Mouse (Mus musculus) stomach, embryonic 14.5 days (tissue): Measurements from ENCODE around the gene Arhgef15. TPM values are rescaled to one million over a fixed set of nuclear protein-coding genes. Genes with fewer than 3 reads are reported as not detected.
"Not testable (repeated sequence)": the region's sequence is repeated elsewhere in the genome, so short reads cannot be mapped to it uniquely, and the experiment has no call there.

Experiments used
- ATAC-seq: fragments of 200-750 bp; cut with Nextera tagmentation; 2 replicates; pipeline ENCODE4 v1.8.0; 2017; ENCODE audit warnings: low read depth, moderate TSS enrichment; ENCODE audit not compliant: insufficient number of reproducible peaks, insufficient read depth, low FRiP score
- H3K27ac ChIP-seq: fragments of 300-500 bp; sonication (generic); 2 replicates; pipeline ENCODE4 v1.5.1; 2014; ENCODE audit warnings: mild to moderate bottlenecking, low read length, moderate library complexity, mixed read lengths
- H3K27me3 ChIP-seq: fragments of 300-500 bp; sonication (generic); 2 replicates; pipeline ENCODE4 v1.6.1; 2014; ENCODE audit warnings: low read length, control low read depth, mixed read lengths; ENCODE audit not compliant: control insufficient read depth, insufficient read depth
- H3K36me3 ChIP-seq: fragments of 300-500 bp; sonication (generic); 2 replicates; pipeline ENCODE4 v1.6.1; 2014; ENCODE audit warnings: mild to moderate bottlenecking, control low read depth, low read length, moderate library complexity, mixed read lengths; ENCODE audit not compliant: control insufficient read depth, insufficient read depth
- H3K4me1 ChIP-seq: fragments of 300-500 bp; sonication (generic); 2 replicates; pipeline ENCODE4 v1.6.1; 2014; ENCODE audit warnings: low read length, control low read depth, mixed read lengths; ENCODE audit not compliant: control insufficient read depth, insufficient read depth
- H3K4me2 ChIP-seq: fragments of 300-500 bp; sonication (generic); replicated peaks from 2 replicates; pipeline ENCODE4 v1.6.1; 2014; ENCODE audit warnings: low read depth, low read length, control low read depth
- H3K4me3 ChIP-seq: fragments of 300-500 bp; sonication (generic); 2 replicates; pipeline ENCODE4 v1.5.1; 2014; ENCODE audit warnings: low read depth, low read length, control low read depth
- H3K9ac ChIP-seq: fragments of 300-500 bp; sonication (generic); replicated peaks from 2 replicates; pipeline ENCODE4 v1.6.1; 2014; ENCODE audit warnings: low read depth, mild to moderate bottlenecking, control low read depth, low read length, moderate library complexity, mixed read lengths
- H3K9me3 ChIP-seq: fragments of 300-500 bp; sonication (generic); 2 replicates; pipeline ENCODE4 v1.6.1; 2016; ENCODE audit warnings: low read depth, low read length, control low read depth; ENCODE audit not compliant: control insufficient read depth
- WGBS: fragments of 180-500 bp; shearing (Covaris S2); extraction: QIAGEN DNeasy Blood & Tissue Kit; methylation state at CpG from one replicate; pipeline ENCODE4 v1.1.7; 2014; 5-methylcytosine and 5-hydroxymethylcytosine counted together
- polyA plus RNA-seq: library from polyadenylated mRNA; unstranded; fragments of >200 nt; fragmentation: Nextera tagmentation; extraction: Ambion mirVana; gene quantifications from 2 replicates; pipeline ENCODE4 v1.2.1, GENCODE M21; 2014

Gene Arhgef15
- polyA plus RNA-seq = 10.9 and 13.0 TPM in 2 replicates

DNA sequence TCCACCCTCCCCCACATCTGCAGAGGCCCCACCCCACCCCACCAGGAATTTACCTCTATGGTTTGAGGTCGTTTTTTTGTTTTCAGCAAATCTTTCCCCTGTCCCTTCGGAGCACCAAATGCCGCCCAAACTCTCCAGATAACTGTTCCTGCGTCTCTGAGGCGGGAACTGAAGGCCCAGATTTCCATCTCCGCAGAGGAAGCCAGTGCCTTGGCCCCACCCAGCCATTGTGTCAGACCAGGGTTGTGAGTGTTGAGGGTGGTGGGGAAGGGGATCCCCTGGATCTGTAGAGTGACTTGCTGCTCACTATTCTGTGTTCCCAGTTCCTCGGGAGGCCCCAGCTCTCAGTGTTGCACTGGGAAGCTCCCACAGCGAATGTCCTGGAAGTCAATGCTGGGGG is at the start of gene Arhgef15:
Gene Arhgef15 (minus strand): TSS at position 173 of the 400 bp plus-strand sequence.
- Histone ChIP-seq H3K27ac (peak within 1 kb of the TSS; percentile 39; the same call in 1 of the 2 replicates), H3K4me2 (no peak within 1 kb of the TSS), H3K9me3 (no peaks in the 10 kb centered on the region), H3K36me3 (no peaks in the 10 kb centered on the region), H3K4me1 (no peaks in the 10 kb centered on the region), H3K27me3 (no peaks in the 10 kb centered on the region), H3K9ac (no peak within 1 kb of the TSS), H3K4me3 (peak within 1 kb of the TSS; percentile 9; the same call in 1 of the 2 replicates)
- 42% methylated on average over 8 of the region's 8 CpGs for WGBS
- no peak for ATAC-seq

GRCm38 (mm10) chr11:69006575-69006974 is 49.3 kb upstream of the Arhgef15 start:
- not testable (repeated sequence) for H3K9me3 ChIP-seq, ATAC-seq, H3K4me3 ChIP-seq, H3K4me1 ChIP-seq, H3K4me2 ChIP-seq, H3K27me3 ChIP-seq, H3K9ac ChIP-seq, H3K27ac ChIP-seq
- peaks cover 18% of the 10 kb centered on the region for H3K36me3 ChIP-seq

- no peak overlapping the region for H3K27ac ChIP-seq
- no peaks in the 10 kb centered on the region for H3K27me3 ChIP-seq
- peaks cover 6% of the 10 kb centered on the region; the same call in 1 of the 2 replicates for H3K4me1 ChIP-seq
- no peak overlapping the region for H3K4me2 ChIP-seq
- 91% methylated on average over 7 of the region's 7 CpGs for WGBS
- peaks cover 28% of the 10 kb centered on the region for H3K36me3 ChIP-seq
- no peaks in the 10 kb centered on the region for H3K9me3 ChIP-seq
- no peak for ATAC-seq
- no peak overlapping the region for H3K4me3 ChIP-seq
- no peak overlapping the region for H3K9ac ChIP-seq
These were observed 47.9 kb upstream of the Arhgef15 start for GRCm38 (mm10) chr11:69005193-69005592.

DNA sequence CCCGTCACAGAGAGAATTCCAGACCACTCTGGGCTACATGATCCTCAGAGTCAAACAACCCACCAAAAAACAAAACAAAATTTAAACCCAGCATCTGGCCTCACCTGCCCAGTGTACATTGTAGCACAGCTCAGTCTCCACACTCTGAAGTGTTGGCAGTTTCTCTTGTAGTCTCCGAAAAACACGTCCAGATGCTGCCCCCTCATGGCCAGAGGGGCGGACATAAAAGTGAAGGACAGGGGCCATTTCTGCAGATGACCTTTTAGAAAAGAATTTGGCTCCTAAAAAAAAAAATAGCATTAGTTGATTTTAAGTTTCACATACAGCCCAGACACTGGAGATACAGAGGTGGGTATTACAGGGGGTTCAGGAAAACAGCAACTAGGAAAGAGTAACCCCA is 46.3 kb upstream of the Arhgef15 start:
- Histone ChIP-seq H3K4me3 (no peak overlapping the region), H3K36me3 (peaks cover 35% of the 10 kb centered on the region), H3K4me2 (no peak overlapping the region), H3K9me3 (no peaks in the 10 kb centered on the region), H3K9ac (no peak overlapping the region), H3K27ac (no peak overlapping the region), H3K27me3 (no peaks in the 10 kb centered on the region), H3K4me1 (peaks cover 6% of the 10 kb centered on the region; the same call in 1 of the 2 replicates)
- WGBS = 57% methylated on average over 4 of the region's 4 CpGs
- no peak for ATAC-seq

DNA sequence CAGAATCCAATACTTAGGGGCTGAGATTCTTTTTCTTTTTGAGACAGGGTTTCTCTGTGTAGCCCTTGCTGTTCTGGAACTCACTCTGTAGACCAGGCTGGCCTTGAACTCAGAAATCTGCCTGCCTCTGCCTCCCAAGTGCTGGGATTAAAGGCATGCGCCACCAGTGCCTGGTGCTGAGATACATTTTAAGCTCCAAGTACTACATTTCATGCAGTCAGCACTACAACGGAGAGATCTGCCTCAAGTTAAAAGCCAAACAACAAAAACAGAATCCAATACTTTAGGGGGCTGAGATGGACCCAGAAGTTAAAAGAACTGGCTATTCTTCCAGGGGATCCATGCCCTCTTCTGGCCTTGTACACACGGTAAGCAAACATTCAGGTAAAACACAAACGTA is 45.5 kb upstream of the Arhgef15 start:
- not testable (repeated sequence) for H3K27ac ChIP-seq, H3K4me3 ChIP-seq, H3K4me1 ChIP-seq, H3K9me3 ChIP-seq, H3K4me2 ChIP-seq, H3K27me3 ChIP-seq, ATAC-seq, H3K9ac ChIP-seq
- WGBS = 86% methylated on average over 4 of the region's 4 CpGs
- peaks cover 39% of the 10 kb centered on the region for H3K36me3 ChIP-seq

DNA sequence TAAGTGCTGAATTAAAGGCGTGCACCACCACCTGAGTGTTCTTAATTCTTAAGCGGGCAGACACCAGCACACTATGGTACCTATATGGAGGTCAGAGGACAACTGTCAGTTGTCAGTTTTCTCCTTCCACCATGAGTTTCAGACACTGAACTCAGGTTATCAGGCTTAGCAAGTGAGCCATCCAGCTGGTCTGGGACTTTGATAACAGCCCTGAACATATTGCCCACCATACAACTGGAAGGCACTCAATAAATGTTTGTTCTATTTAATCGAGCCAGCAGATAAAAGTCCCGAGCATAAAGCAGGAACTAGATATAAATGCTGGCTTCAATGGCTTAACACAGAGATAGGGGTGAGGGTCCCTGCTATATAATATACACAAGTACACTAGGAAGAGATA is 39.8 kb upstream of the Arhgef15 start:
- no peak overlapping the region for H3K9ac ChIP-seq
- no peaks in the 10 kb centered on the region for H3K27me3 ChIP-seq
- no peak overlapping the region for H3K4me2 ChIP-seq
- peaks cover 65% of the 10 kb centered on the region for H3K36me3 ChIP-seq
- no peaks in the 10 kb centered on the region for H3K4me1 ChIP-seq
- no peak for ATAC-seq
- H3K4me3 ChIP-seq = no peak overlapping the region
- no peaks in the 10 kb centered on the region for H3K9me3 ChIP-seq
- WGBS = 95% methylated on average over 4 of the region's 4 CpGs
- H3K27ac ChIP-seq = no peak overlapping the region

DNA sequence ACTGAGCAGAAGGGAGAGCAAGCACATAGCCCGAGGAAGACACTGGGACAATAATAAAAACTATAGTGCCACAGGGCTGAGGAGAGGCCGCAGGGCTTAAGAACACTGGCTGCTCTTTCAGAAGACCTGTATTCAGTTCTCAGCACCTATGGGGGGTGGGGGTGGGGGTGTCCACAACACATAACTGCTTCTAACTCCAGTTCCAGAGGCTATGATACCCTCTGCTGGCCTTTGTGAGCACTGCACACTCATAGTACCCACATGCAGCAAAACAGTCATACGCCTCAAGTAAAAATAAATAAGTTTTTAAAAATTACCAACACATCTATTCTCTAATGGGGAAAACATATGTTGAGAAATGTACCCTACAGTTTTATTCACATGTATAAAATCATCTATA is 37.1 kb upstream of the Arhgef15 start:
- Histone ChIP-seq H3K4me2 (no peak overlapping the region), H3K9ac (no peak overlapping the region), H3K4me3 (no peak overlapping the region), H3K4me1 (no peaks in the 10 kb centered on the region), H3K9me3 (no peaks in the 10 kb centered on the region), H3K27ac (no peak overlapping the region), H3K36me3 (peaks cover 66% of the 10 kb centered on the region), H3K27me3 (no peaks in the 10 kb centered on the region)
- WGBS = 93% methylated on average over 3 of the region's 3 CpGs
- ATAC-seq = no peak

DNA sequence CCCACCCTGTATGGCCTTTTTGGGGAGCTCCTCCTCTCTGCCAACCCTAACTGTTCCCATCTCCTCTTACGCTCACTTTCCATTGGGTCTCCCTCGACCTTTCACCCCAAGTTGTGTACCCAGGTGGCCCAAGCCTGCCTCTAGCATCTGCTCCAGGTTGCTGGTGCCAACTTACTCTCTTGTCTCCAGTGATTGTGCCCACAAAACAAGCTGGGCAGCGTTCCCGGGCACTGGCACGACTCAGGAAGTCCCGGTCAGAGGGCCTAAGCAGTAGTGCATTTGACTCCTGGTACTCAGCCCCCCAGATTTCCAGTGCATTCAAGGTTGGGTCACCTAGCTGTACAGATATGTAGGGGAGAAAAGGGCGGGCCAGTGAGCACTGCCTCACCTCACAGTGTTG is 35.8 kb upstream of the Arhgef15 start:
- 88% methylated on average over 7 of the region's 7 CpGs for WGBS
- Histone ChIP-seq H3K4me1 (no peaks in the 10 kb centered on the region), H3K36me3 (peaks cover 72% of the 10 kb centered on the region)

DNA sequence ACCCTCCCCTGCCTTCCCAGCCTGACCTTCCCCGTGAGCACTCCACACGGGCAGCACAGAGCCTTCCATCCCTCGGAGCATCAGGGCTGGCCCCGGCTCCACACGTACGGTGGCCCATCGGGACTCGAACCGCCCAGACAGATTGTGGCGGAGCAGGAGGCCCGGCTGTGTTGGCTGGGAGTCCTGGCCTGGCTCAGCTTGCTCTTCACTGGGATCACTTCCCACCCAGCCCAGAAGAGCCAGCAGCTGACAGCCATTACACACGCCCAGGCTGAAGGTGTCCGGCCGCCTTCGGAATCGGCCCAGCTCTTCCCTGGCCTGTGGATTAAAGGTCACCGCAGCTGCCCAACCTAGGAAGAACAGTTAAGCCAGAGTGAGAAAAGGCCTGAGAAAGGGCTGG is 31.1 kb upstream of the Arhgef15 start:
- Histone ChIP-seq H3K36me3 (peaks cover 46% of the 10 kb centered on the region), H3K9me3 (no peaks in the 10 kb centered on the region), H3K27ac (no peak overlapping the region), H3K4me1 (no peaks in the 10 kb centered on the region), H3K9ac (no peak overlapping the region), H3K4me3 (no peak overlapping the region), H3K27me3 (no peaks in the 10 kb centered on the region), H3K4me2 (no peak overlapping the region)
- 96% methylated on average over 17 of the region's 17 CpGs for WGBS
- ATAC-seq = no peak

More for the DNA sequence above, 35.8 kb upstream of the Arhgef15 start:
- Histone ChIP-seq H3K9me3 (no peaks in the 10 kb centered on the region), H3K9ac (no peak overlapping the region), H3K4me3 (no peak overlapping the region), H3K27me3 (no peaks in the 10 kb centered on the region), H3K27ac (no peak overlapping the region), H3K4me2 (no peak overlapping the region)
- ATAC-seq = no peak
